Mouse (Mus musculus) A20 (cell line): ENCODE measurements around the gene Avl9.

Source experiments
- DNase-seq: peaks from one replicate; pipeline ENCODE4 v3.0.0-alpha.2; 2011; ENCODE audit warnings: low read depth, low spot score

Avl9 gene

DNA sequence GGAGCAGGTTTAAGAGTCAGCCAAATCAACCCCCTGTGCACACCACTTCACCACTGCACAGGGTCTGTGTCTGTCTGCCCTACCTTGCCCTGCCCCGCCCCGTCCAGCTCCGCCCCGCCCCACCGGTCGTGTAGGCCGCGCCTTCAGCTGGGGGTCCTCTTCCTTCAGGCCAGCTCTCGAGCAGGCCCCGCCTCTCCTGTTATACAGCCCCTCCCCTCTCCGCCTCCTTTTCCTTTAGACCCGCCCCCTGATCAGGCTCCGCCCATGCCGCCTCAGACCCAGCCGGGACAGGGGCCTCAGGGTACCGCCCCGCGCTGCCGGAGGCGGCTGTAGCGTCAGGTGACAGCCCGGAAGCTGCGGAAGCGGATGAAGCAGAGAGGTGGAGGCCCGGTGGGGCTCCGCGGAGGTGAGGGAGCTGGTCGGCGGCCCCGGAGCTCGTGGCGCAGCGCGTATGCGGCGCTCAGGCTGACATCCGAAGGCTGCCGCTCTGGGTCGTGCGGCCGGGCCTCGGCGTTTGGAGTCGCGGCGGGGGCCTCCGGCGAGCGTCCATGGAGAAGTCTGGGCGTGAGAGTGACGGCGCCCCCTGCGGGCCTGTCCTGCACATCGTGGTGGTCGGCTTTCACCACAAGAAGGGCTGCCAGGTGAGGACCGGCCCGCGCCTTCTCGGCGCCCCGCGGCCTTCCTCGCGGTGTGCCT, at the start of gene Avl9:
Avl9 (plus strand) TSS at position 326 of the 696 bp plus-strand sequence.
- peak; percentile 100 for DNase-seq

DNA sequence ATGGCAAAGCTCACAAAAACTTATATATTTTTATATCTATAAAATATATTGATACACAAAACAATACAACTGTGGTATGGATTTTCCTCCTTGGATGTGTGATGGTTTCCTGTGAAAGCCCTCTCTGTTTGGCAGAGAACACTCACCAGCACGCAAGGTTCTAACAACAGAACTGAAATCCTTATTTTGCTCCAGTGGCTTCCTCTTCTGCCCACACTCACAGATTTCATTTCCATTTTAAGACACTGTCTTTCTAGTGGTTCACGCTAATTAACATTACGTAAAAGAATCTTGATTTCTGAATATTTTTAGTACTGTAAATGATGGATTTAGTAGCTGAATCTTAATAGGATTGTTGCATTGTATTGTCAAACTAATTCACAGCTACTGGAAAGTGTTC, 26.5 kb upstream of the Avl9 start:
- DNase-seq = no peak

DNA sequence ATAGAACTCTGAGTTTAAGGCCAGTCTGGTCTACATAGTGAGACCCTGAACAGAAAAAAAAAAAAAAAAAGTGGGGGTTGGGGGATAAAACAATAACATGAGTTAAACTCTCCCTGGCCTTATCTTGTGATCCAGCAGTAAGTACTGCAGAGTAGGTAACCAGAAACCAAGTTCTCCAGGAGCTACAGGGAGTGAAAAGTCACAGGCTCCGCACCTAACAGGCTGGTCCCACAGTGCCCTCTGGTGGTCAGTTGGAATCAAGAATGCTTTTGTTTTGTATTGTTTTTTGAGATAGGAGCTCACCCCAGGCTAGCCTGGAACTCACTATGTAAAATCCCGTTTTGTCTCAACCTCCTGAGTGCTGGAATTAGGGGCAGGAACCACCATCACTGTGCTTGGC, 23.5 kb upstream of the Avl9 start:
- peak; percentile 76 for DNase-seq

GRCm38 (mm10) chr6:56692445-56692844, 22.3 kb upstream of the Avl9 start:
- no peak for DNase-seq

GRCm38 (mm10) chr6:56703931-56704900, 10.5 kb upstream of the Avl9 start, which contains the start of gene Lsm5:
Lsm5 (minus strand) TSS chr6:56704710.
- DNase-seq = peak; percentile 92

GRCm38 (mm10) chr6:56714186-56714573, 519 bp upstream of the Avl9 start:
- no peak for DNase-seq

DNA sequence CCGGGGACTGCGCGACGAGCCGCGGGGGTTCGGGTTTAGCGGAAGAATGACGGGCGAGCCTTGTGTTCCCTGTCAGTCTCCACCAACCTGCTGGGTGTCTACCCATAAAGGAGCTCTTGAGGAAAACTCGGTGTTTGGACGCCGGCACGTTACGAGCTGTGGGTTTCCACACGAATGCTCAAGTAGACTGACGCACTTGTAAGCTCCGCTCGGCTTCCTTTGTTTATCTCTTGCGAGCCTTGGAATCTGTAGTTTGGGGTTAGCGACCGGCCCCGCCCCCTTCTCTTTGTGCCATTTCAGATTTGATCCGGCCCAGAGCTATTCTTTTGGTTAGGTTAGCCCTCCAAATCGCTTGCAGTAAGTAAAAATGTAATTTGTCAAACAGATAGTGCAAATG, 569 bp downstream of the Avl9 start:
- no peak for DNase-seq

DNA sequence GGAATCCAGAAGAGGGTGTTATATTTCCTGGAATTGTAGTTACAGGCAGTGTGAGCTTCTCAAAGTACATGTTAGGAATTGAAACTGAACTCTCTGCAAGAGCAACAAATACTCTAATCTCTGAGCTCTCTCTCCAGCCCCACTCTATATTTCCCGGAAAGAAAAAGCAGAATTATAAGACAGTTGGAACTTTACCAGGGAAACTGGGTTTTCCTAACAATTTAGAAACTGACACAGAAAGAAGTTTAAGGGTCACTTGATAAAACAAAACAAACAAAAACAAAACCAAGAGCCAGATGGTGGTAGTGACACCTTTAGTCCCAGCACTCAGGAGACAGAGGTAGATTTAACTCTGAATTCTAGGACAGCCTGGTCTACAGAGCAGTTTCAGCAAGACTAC, 4.4 kb downstream of the Avl9 start:
- DNase-seq = no peak

GRCm38 (mm10) chr6:56720877-56721276, 6.2 kb downstream of the Avl9 start:
- no peak for DNase-seq

- DNase-seq = no peak
Measured at GRCm38 (mm10) chr6:56732545-56732944, 17.8 kb downstream of the Avl9 start.

DNA sequence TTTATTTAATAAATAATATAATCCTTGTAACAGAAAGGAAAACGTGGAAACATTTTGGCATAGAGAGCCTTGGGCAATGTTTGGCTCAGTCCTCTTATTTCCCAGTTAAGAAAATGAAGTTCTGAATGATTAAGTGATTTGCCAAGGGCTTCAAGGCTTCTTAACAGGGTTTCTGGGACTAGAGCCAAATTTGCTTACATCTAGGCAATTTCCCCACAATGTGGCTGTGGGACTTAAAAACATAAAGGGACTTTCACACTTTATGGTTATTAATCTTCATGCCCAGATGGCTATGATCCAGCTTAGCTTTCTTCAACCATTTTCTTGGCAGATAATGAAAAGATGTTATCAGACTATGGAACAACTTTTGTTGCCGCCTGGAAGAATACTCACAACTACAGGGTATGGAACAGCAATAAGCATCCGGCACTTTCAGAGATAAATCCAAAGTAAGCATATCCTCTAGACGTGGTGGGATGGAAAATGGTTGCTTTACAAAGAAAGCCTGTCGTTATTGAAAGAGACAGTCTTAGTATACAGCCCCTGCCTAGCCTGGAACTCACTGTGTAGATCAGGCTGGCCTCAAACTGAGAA, 31.3 kb downstream of the Avl9 start:
- DNase-seq = no peak

DNA sequence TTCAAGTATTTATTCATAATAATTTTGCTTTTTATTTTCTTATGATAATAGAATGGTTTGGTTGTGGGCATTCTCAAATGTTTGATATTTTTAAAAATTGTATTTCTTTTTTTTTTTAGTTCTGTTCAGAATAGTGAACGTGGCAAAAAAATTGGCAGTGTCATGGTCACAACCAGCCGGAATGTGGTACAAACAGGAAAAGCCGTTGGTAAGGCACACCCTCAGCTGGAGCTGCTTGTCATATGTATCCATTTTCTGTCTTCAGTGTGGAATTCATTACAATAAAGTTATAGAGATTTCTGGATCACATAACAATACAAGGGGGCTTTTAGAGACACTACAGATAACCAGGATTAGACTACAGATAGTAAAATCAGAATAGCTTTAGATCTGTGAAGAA, 39.0 kb downstream of the Avl9 start:
- DNase-seq = no peak

GRCm38 (mm10) chr6:56756117-56756516, 41.4 kb downstream of the Avl9 start:
- DNase-seq = no peak

DNA sequence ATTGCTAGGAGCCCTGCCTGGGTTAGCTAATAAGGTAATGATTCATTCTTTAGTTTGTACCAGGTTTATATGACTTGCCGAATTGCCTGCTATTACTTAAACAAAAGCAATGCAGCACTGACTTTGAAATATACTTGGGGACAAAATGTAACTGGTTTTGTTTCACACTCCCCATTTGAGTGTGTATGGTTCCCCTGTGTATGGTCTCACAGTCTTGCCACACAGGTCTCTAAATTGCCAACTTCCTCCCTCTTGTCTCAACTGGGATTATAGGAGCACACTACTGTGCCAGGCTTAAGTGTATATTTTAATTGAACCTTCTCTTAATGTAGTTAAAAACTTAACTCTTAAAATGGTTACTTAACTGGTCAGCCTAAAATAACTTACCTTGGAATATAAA, 44.6 kb downstream of the Avl9 start:
- DNase-seq = no peak

DNA sequence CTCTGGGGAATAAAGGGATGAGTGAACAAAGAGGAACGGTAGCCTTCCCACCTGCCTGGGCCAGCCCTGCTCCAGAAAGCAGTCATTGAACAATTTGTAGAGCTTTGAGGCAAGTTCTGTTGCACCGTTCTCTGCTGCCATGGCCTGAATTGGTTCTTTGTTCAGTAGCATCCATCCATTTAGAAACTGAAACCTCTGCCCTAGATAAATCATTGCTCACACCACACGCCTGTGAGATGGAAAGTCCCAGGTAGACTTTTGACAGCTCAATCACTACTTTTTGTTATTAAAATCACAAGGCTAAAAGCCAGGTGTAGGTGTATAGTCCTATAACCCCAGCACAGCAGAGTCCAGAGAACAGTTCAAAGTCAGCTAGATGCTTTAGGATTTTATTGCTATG, 50.6 kb downstream of the Avl9 start:
- peak; percentile 64 for DNase-seq

GRCm38 (mm10) chr6:56765696-56766095, 51.0 kb downstream of the Avl9 start:
- DNase-seq = no peak

DNA sequence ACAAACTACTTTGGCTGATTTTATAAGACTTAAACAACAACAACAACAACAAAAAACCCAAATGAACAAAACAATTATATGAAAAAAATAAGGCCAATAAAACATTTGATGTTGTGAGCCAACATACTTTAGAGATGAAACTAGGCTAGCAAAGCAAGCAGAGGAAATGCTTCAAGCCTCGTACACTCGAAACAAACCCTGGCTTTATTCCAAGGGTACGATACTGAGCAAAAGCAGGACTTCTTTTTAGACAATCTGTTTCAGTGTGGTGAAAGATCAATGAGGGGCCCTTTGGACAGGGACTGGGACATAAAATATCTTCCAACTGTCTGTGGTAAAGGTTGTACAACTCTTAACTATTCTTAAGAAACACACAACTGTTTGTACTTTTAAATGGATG, 61.1 kb downstream of the Avl9 start:
- DNase-seq = no peak

- no peak for DNase-seq
Measured at GRCm38 (mm10) chr6:56779636-56780035, 64.9 kb downstream of the Avl9 start.

- DNase-seq = no peak
Measured at GRCm38 (mm10) chr6:56783561-56784272, 69.0 kb downstream of the Avl9 start.

- no peak for DNase-seq
Measured at GRCm38 (mm10) chr6:56785068-56785467, 70.4 kb downstream of the Avl9 start.

DNA sequence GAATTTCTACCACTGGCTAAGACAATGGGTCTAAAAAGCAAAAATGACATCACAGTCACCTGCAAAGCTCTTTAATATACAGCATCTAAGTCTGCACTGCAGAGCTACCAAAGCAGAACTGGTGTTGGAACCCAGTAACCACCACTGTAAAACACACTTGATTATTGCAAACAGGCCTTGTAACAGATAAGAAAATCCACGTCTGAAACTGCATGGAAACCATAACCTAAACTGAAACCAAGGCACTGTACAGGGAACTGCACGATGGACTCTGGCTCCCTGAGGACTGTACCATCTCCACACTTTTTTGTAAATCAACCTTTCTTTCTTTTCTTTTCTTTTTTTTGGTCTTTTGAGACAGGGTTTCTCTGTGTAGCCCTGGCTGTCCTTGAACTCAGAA, 73.0 kb downstream of the Avl9 start:
- no peak for DNase-seq

DNA sequence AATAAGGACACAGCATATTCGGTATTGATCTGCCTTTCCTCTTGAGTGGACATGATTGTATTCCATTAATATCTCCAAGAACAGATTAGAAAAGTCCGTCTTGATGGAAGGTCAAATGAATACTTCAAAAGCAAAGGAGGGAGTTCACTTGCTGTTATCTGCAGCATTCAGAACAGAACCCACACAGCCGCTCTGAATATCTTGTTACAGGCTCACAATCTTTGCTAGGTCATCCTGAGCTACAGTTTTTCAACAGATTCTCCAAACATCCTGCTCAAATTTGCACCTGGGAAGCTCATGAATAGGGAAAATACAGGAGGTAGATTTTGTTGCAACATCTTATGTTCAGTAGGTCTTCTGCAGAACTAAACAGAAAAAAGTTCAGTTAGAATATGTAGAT, 74.6 kb downstream of the Avl9 start:
- no peak for DNase-seq
